Mouse (Mus musculus): Measurements from ENCODE around the gene Lefty1.

DNA sequence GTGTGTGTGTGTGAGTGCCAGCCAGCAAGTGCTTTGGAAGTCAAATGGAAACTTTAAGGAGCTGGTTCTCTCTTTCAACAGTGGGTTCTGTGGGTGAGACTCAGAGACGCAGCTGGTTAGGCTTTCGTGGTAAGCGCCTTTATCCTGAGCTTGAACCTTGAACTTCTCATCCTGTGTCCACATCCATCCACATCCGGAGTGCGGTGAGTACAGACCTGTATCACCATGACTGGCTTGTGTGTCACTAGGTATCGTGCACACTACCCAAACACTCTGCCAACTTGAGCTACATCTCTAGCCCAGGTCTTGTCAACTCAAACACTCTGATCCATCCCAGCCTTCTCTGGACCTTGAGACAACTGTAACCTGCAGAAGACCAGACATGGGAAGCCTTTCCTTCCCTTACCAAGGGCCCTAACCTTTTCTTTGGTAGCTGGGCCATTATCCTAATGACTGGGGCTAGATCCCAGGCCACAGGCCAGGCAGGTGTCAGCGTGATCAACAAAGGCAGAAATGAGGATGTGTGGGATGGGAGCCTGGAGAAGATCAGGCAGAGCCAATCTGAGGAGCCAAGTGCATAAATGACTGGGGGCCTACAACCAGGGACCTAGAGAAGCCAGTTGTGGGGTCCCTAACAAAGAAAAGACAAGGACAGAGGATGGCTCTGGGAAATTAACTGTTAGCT lies 6.1 kb downstream of the Lefty1 start:
- no peak for TF ChIP-seq CTCF (conservative IDR thresholded peaks at IDR 0.05; ENCODE audit: low read length)
- no peak for TF ChIP-seq POU5F1 (IDR thresholded peaks at IDR 0.05; ENCODE audit: borderline replicate concordance, low read length)
- no peak for TF ChIP-seq NANOG (IDR thresholded peaks at IDR 0.05; ENCODE audit: borderline replicate concordance, low read length)

All from E14TG2a.4 (cell line).